Mouse (Mus musculus) kidney, adult 2 months (tissue): ENCODE results near the gene Dgkh.

Source experiments
- CTCF ChIP-seq: fragments of 200-500 bp; conservative IDR thresholded peaks from 2 replicates; pipeline ENCODE4 v1.5.1; 2011; ENCODE audit warnings: low read depth, mild to moderate bottlenecking, control low read depth, low read length, moderate library complexity, mixed read lengths; ENCODE audit not compliant: insufficient read depth, insufficient read length
- POLR2A ChIP-seq: fragments of 200-500 bp; IDR thresholded peaks from one replicate; pipeline ENCODE4 v1.6.1; 2011; ENCODE audit warnings: low read depth, low read length, control low read depth

DNA sequence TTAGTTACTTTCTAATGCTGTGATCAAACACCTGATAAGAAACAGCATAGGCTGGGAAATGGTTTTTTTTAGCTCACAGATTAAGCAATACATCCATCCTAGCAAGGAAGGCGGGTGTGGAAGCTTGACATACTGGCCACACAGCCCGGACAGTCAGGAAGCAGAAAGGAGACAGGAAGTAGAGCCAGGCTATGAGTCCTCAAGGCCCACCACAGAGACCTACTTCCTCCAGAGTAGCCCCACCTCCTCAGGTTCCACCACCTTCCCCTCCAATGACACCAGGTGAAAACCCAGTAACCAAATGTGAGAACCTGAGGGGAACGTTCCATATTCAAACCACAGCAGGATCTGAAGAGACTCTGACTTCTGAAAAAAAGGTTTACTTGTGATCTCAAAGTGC lies 53.6 kb downstream of the Dgkh start:
- TF ChIP-seq POLR2A (no peak), CTCF (no peak)
